Mouse (Mus musculus) cerebellum, postnatal 4 days (tissue): ENCODE measurements at regions not wholly inside any gene's neighbourhood (a gene's known extent, or its start where the extent isn't known, plus 50 kb on each side); places are given as distances from the start of the nearest gene placed in this dataset.
A peak's percentile ranks its signal among the peaks of the same experiment; 100 is the strongest.

ENCODE experiments used
- DNase-seq, 2 experiments: peaks; one replicate each; pipeline ENCODE4 v3.0.0; 2022; ENCODE audit warnings: low spot score in 2 of 2, mixed read lengths in 1 of 2

- no peak for DNase-seq
Observed at GRCm38 (mm10) chr1:111355435-111355834, 378.1 kb upstream of the Cdh19 start.

GRCm38 (mm10) chr1:111337927-111338326, 360.5 kb upstream of the Cdh19 start:
- no peak for DNase-seq

GRCm38 (mm10) chr1:111302268-111302667, 324.9 kb upstream of the Cdh19 start:
- DNase-seq, result no peak

- DNase-seq, result peak in 1 of 2 experiments; percentile 5
Observed at GRCm38 (mm10) chr1:111286385-111286784, 309.0 kb upstream of the Cdh19 start.

GRCm38 (mm10) chr1:111285916-111286315, 308.5 kb upstream of the Cdh19 start:
- DNase-seq, result peak in 1 of 2 experiments; percentile 12

- no peak for DNase-seq
Observed at GRCm38 (mm10) chr1:111242814-111243213, 265.4 kb upstream of the Cdh19 start.

GRCm38 (mm10) chr1:111242344-111242743, 265.0 kb upstream of the Cdh19 start:
- no peak for DNase-seq
